Comparison of ENCODE assay signal across 8 mouse cellular contexts in genomic region chr2:131422907-131423445, GRCm38 (mm10).
DNase-seq lines count a peak whose midpoint lies in the region; ATAC-seq and TF ChIP-seq lines count a peak whose summit lies in the region.

No protein-coding gene starts in this region.

- intact Hi-C loops in heart, postnatal 14 days (cut with DNase I) = loop anchor here (1.0 to 10.0 kb wide), 4 partner anchors 87 to 382 kb away; no protein-coding TSS in a partner anchor

- peak; percentile 86 for ATAC-seq in forebrain, embryonic 11.5 days (replicated peaks; ENCODE audit: low FRiP score)
- peak; percentile 70 for ATAC-seq in liver, postnatal 0 days
- ATAC-seq in neural tube, embryonic 13.5 days (ENCODE audit: low read depth) = peak; percentile 94

- TF ChIP-seq EP300 in liver, postnatal 0 days (IDR thresholded peaks at IDR 0.05; ENCODE audit: low read depth) = no peak

- peak overlapping the region; percentile 65 for H3K4me2 ChIP-seq in forebrain, embryonic 11.5 days (ENCODE audit: low read depth, low read length, severe bottlenecking)
- H3K4me2 ChIP-seq in liver, postnatal 0 days (ENCODE audit: low read depth, low read length) = peak overlapping the region; percentile 96
- peak overlapping the region; percentile 77 for H3K4me2 ChIP-seq in neural tube, embryonic 13.5 days

- H3K9ac ChIP-seq in forebrain, embryonic 11.5 days (ENCODE audit: low read length) = peak overlapping the region; percentile 48; the same call in 1 of the 2 replicates
- H3K9ac ChIP-seq in liver, postnatal 0 days (replicated peaks) = peak overlapping the region; percentile 41
- H3K9ac ChIP-seq in neural tube, embryonic 13.5 days = peak overlapping the region; percentile 70

- peaks cover 6% of the 10 kb centered on the region; the same call in 1 of the 2 replicates for H3K27me3 ChIP-seq in E14TG2a.4 (ENCODE audit: insufficient read depth, low read length)
- no peaks in the 10 kb centered on the region for H3K27me3 ChIP-seq in forebrain, embryonic 11.5 days (ENCODE audit: control insufficient read depth, insufficient read depth, low read length)
- H3K27me3 ChIP-seq in liver, postnatal 0 days (ENCODE audit: insufficient read depth, low read length) = no peaks in the 10 kb centered on the region
- H3K27me3 ChIP-seq in neural tube, embryonic 13.5 days = no peaks in the 10 kb centered on the region
- no peaks in the 10 kb centered on the region for H3K27me3 ChIP-seq in testis, adult 2 months (ENCODE audit: control insufficient read depth, insufficient read depth, low read length)

- TF ChIP-seq POLR2A in testis, adult 2 months (IDR thresholded peaks at IDR 0.05; ENCODE audit: control insufficient read depth, low read depth, low read length) = no peak

- no peaks in the 10 kb centered on the region for H3K36me3 ChIP-seq in E14TG2a.4 (ENCODE audit: insufficient read depth, low read length)
- no peaks in the 10 kb centered on the region for H3K36me3 ChIP-seq in forebrain, embryonic 11.5 days (ENCODE audit: control insufficient read depth, insufficient read depth, low read length)
- no peaks in the 10 kb centered on the region for H3K36me3 ChIP-seq in liver, postnatal 0 days (replicated peaks; ENCODE audit: insufficient read depth, low read length)
- H3K36me3 ChIP-seq in neural tube, embryonic 13.5 days = no peaks in the 10 kb centered on the region
- no peaks in the 10 kb centered on the region for H3K36me3 ChIP-seq in testis, adult 2 months (ENCODE audit: control insufficient read depth, insufficient read depth, low read length)

- WGBS in forebrain, embryonic 11.5 days = 2% methylated on average over 13 of the region's 13 CpGs
- WGBS in liver, postnatal 0 days (ENCODE audit: insufficient replicate concordance) = 0% methylated on average over 13 of the region's 13 CpGs
- under 1% methylated on average over 13 of the region's 13 CpGs for WGBS in neural tube, embryonic 13.5 days

- H3K4me3 ChIP-seq in E14TG2a.4 (replicated peaks; ENCODE audit: low read length) = peak overlapping the region; percentile 79
- peak overlapping the region; percentile 44 for H3K4me3 ChIP-seq in forebrain, embryonic 11.5 days (ENCODE audit: low read depth, low read length)
- H3K4me3 ChIP-seq in liver, postnatal 0 days (ENCODE audit: low read depth, low read length) = peak overlapping the region; percentile 56
- H3K4me3 ChIP-seq in neural tube, embryonic 13.5 days = peak overlapping the region; percentile 50
- peak overlapping the region; percentile 72 for H3K4me3 ChIP-seq in testis, adult 2 months (ENCODE audit: control insufficient read depth, low read depth, low read length)

- TF ChIP-seq CTCF in E14TG2a.4 (conservative IDR thresholded peaks at IDR 0.05; ENCODE audit: low read length) = peak; percentile 62
- peak; percentile 80 for TF ChIP-seq CTCF in liver, postnatal 0 days (IDR thresholded peaks at IDR 0.05; ENCODE audit: low read depth)
- peak; percentile 21; the same call in 1 of the 2 replicates for TF ChIP-seq CTCF in testis, adult 2 months (IDR thresholded peaks at IDR 0.05; ENCODE audit: control insufficient read depth, insufficient read depth, insufficient replicate concordance, low read depth, low read length)

- peaks cover 9% of the 10 kb centered on the region; the same call in 1 of the 2 replicates for H3K4me1 ChIP-seq in E14TG2a.4 (replicated peaks; ENCODE audit: low read depth, low read length)
- H3K4me1 ChIP-seq in forebrain, embryonic 11.5 days (replicated peaks; ENCODE audit: control insufficient read depth, insufficient read depth, low read length) = no peaks in the 10 kb centered on the region
- peaks cover 8% of the 10 kb centered on the region for H3K4me1 ChIP-seq in liver, postnatal 0 days (ENCODE audit: insufficient read depth)
- no peaks in the 10 kb centered on the region for H3K4me1 ChIP-seq in neural tube, embryonic 13.5 days (replicated peaks)
- H3K4me1 ChIP-seq in testis, adult 2 months (ENCODE audit: control insufficient read depth, insufficient read depth, low read length) = peaks cover 4% of the 10 kb centered on the region

- peak; percentile 66 for DNase-seq in c-Kit-positive CD71-negative TER-119-negative erythroid progenitor cells, embryonic 14.5 days (ENCODE audit: low read depth)
- DNase-seq in forebrain, embryonic 11.5 days (ENCODE audit: low spot score) = peak; percentile 74
- DNase-seq in heart, postnatal 14 days = peak; percentile 59 to 75
- DNase-seq in kidney, postnatal 4 days = peak; percentile 70 to 81
- DNase-seq in liver, postnatal 0 days = peak; percentile 59

- H3K9me3 ChIP-seq in E14TG2a.4 (ENCODE audit: low read length) = no peaks in the 10 kb centered on the region
- H3K9me3 ChIP-seq in forebrain, embryonic 11.5 days (ENCODE audit: control insufficient read depth, low read length) = no peaks in the 10 kb centered on the region
- no peaks in the 10 kb centered on the region for H3K9me3 ChIP-seq in liver, postnatal 0 days (ENCODE audit: low read length)
- no peaks in the 10 kb centered on the region for H3K9me3 ChIP-seq in neural tube, embryonic 13.5 days

- H3K27ac ChIP-seq in forebrain, embryonic 11.5 days (ENCODE audit: low read depth, low read length) = no peak overlapping the region
- no peak overlapping the region for H3K27ac ChIP-seq in liver, postnatal 0 days (ENCODE audit: low read depth)
- peak overlapping the region; percentile 35; the same call in 1 of the 2 replicates for H3K27ac ChIP-seq in neural tube, embryonic 13.5 days (replicated peaks)
- no peak overlapping the region for H3K27ac ChIP-seq in testis, adult 2 months (ENCODE audit: control insufficient read depth, insufficient read depth, low read depth, low read length)

Comparison
In these comparisons a context has a peak if more than half of its experiments do, and no peak if none do; other contexts are left out.
1. CTCF ChIP-seq: peak in every context shown above with its lines; median percentile 80 in liver, postnatal 0 days; 62 in E14TG2a.4; 21 in testis, adult 2 months.